Mouse (Mus musculus): ENCODE measurements at regions not wholly inside any gene's neighbourhood (a gene's known extent, or its start where the extent isn't known, plus 50 kb on each side); places are given as distances from the start of the nearest gene placed in this dataset.

GRCm38 (mm10) chr16:77537351-77537750 lies 64.5 kb downstream of the Gm11146 start:
- no peak for DNase-seq

GRCm38 (mm10) chr16:77536746-77537145 lies 65.1 kb downstream of the Gm11146 start:
- DNase-seq = no peak

- DNase-seq = no peak
These were observed 65.6 kb downstream of the Gm11146 start for GRCm38 (mm10) chr16:77536314-77536713.

- DNase-seq = peak in 1 of 2 experiments; percentile 42
These were observed 66.9 kb downstream of the Gm11146 start for GRCm38 (mm10) chr16:77535021-77535420.

- no peak for DNase-seq
These were observed 70.3 kb downstream of the Gm11146 start for GRCm38 (mm10) chr16:77531596-77531995.

- DNase-seq = no peak
These were observed 73.9 kb downstream of the Gm11146 start for GRCm38 (mm10) chr16:77527951-77528350.

- peak in 1 of 2 experiments; percentile 18 for DNase-seq
These were observed 87.3 kb downstream of the Gm11146 start for GRCm38 (mm10) chr16:77514606-77515005.

GRCm38 (mm10) chr16:77503556-77503955 lies 98.3 kb downstream of the Gm11146 start:
- peak; percentile 25 to 33 for DNase-seq

GRCm38 (mm10) chr16:77502916-77503315 lies 99.0 kb downstream of the Gm11146 start:
- no peak for DNase-seq

GRCm38 (mm10) chr16:77502026-77502425 lies 99.9 kb downstream of the Gm11146 start:
- DNase-seq = peak in 1 of 2 experiments; percentile 26

GRCm38 (mm10) chr16:77500981-77501380 lies 100.9 kb downstream of the Gm11146 start:
- DNase-seq = peak; percentile 37 to 55

GRCm38 (mm10) chr16:77500413-77500812 lies 101.5 kb downstream of the Gm11146 start:
- DNase-seq = peak; percentile 65 to 71

GRCm38 (mm10) chr16:77499537-77500301 lies 102.2 kb downstream of the Gm11146 start:
- DNase-seq = peak; percentile 92

GRCm38 (mm10) chr16:77495310-77495709 lies 106.6 kb downstream of the Gm11146 start:
- DNase-seq = no peak

GRCm38 (mm10) chr16:77494042-77494441 lies 107.9 kb downstream of the Gm11146 start:
- DNase-seq = no peak

- no peak for DNase-seq
These were observed 113.7 kb downstream of the Gm11146 start for GRCm38 (mm10) chr16:77488155-77488554.

- DNase-seq = peak in 1 of 2 experiments; percentile 20
These were observed 122.1 kb downstream of the Gm11146 start for GRCm38 (mm10) chr16:77479812-77480211.

- no peak for DNase-seq
These were observed 130.0 kb downstream of the Gm11146 start for GRCm38 (mm10) chr16:77471868-77472267.

GRCm38 (mm10) chr16:77469903-77470302 lies 132.0 kb downstream of the Gm11146 start:
- no peak for DNase-seq

GRCm38 (mm10) chr16:77469328-77469875 lies 132.5 kb downstream of the Gm11146 start:
- DNase-seq = no peak

- no peak for DNase-seq
These were observed 134.7 kb downstream of the Gm11146 start for GRCm38 (mm10) chr16:77467216-77467615.

GRCm38 (mm10) chr16:77464623-77465022 lies 137.3 kb downstream of the Gm11146 start:
- DNase-seq = no peak

- no peak for DNase-seq
These were observed 140.0 kb downstream of the Gm11146 start for GRCm38 (mm10) chr16:77461922-77462321.

- DNase-seq = no peak
These were observed 140.4 kb downstream of the Gm11146 start for GRCm38 (mm10) chr16:77461459-77461858.

Data from heart, adult 18-20 months (tissue).